Mouse (Mus musculus): ENCODE results near the gene Ugt1a1.

DNA sequence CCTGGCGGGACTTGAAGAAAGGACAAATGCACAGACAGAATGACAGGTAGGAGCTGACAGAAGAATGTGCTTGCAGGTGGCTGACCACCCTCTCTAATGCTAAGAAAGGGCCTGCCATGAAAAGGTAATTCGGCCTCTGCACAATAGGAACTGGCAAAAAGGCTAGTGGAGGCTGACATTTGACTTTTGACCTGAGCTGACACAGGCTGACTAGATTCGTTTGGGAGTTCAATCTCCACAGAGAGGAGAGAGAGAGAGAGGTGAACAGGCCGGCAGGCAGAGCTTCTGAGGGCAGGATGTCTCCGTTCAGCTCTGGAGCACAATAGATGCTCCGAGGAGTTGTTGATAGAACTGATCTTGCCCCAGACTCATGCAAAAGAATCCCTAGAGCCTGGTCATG, 34.6 kb downstream of the Ugt1a1 start:
- no peak for TF ChIP-seq EP300 (IDR thresholded peaks at IDR 0.05)
- no peak for TF ChIP-seq CTCF (IDR thresholded peaks at IDR 0.05)

Data from lung, postnatal 0 days (tissue).